Mouse (Mus musculus) lung, postnatal 0 days (tissue): ENCODE measurements around the gene Anapc1. TPM values are rescaled to one million over a fixed set of nuclear protein-coding genes. Genes with fewer than 3 reads are reported as not detected.
A peak's percentile ranks its signal among the peaks of the same experiment; 100 is the strongest.

Experiments
- ATAC-seq: fragments of 200-750 bp; cut with Nextera tagmentation; 2 replicates; pipeline ENCODE4 v1.8.0; 2017; ENCODE audit warnings: moderate library complexity
- DNase-seq: peaks from one replicate; pipeline ENCODE4 v3.0.0-alpha.2; 2016; ENCODE audit warnings: low spot score
- H3K27ac ChIP-seq: fragments of 300-500 bp; sonication (generic); 2 replicates; pipeline ENCODE4 v1.5.1; 2014; ENCODE audit warnings: antibody characterized with exemption, mild to moderate bottlenecking, low read length, mixed read lengths
- H3K27me3 ChIP-seq: fragments of 300-500 bp; sonication (generic); replicated peaks from 2 replicates; pipeline ENCODE4 v1.6.1; 2014; ENCODE audit warnings: low read length, mixed read lengths; ENCODE audit not compliant: insufficient read depth
- H3K36me3 ChIP-seq: fragments of 300-500 bp; sonication (generic); 2 replicates; pipeline ENCODE4 v1.6.1; 2014; ENCODE audit warnings: low read length, mixed read lengths; ENCODE audit not compliant: insufficient read depth
- H3K4me1 ChIP-seq: fragments of 300-500 bp; sonication (generic); 2 replicates; pipeline ENCODE4 v1.6.1; 2014; ENCODE audit warnings: antibody characterized with exemption, low read depth, low read length, mixed read lengths; ENCODE audit not compliant: insufficient read depth
- H3K4me2 ChIP-seq: fragments of 300-500 bp; sonication (generic); replicated peaks from 2 replicates; pipeline ENCODE4 v1.6.1; 2014; ENCODE audit warnings: low read depth, mild to moderate bottlenecking, low read length, moderate library complexity, mixed read lengths
- H3K4me3 ChIP-seq: fragments of 300-500 bp; sonication (generic); 2 replicates; pipeline ENCODE4 v1.5.1; 2014; ENCODE audit warnings: low read depth, low read length
- H3K9ac ChIP-seq: fragments of 300-500 bp; sonication (generic); replicated peaks from 2 replicates; pipeline ENCODE4 v1.6.1; 2014; ENCODE audit warnings: low read depth, mild to moderate bottlenecking
- H3K9me3 ChIP-seq: fragments of 300-500 bp; sonication (generic); 2 replicates; pipeline ENCODE4 v1.6.1; 2016; ENCODE audit warnings: low read length, mixed read lengths
- CTCF ChIP-seq: IDR thresholded peaks from 2 replicates; pipeline ENCODE4 v1.5.1; 2016; ENCODE audit warnings: antibody characterized with exemption, mild to moderate bottlenecking
- EP300 ChIP-seq: IDR thresholded peaks from 2 replicates; pipeline ENCODE4 v1.6.1; 2016; ENCODE audit warnings: antibody characterized with exemption, mild to moderate bottlenecking, control low read depth
- WGBS: fragments of 180-500 bp; shearing (Covaris S2); extraction: QIAGEN DNeasy Blood & Tissue Kit; methylation state at CpG from one replicate; pipeline ENCODE4 v1.1.7; 2014; 5-methylcytosine and 5-hydroxymethylcytosine counted together
- polyA plus RNA-seq: library from polyadenylated mRNA; unstranded; fragments of >200 nt; fragmentation: Nextera tagmentation; extraction: Ambion mirVana; gene quantifications from 2 replicates; pipeline ENCODE4 v1.2.1, GENCODE M21; 2015

Gene Anapc1
- polyA plus RNA-seq, 1 experiment from 2014 or later: 15.9 TPM

DNA sequence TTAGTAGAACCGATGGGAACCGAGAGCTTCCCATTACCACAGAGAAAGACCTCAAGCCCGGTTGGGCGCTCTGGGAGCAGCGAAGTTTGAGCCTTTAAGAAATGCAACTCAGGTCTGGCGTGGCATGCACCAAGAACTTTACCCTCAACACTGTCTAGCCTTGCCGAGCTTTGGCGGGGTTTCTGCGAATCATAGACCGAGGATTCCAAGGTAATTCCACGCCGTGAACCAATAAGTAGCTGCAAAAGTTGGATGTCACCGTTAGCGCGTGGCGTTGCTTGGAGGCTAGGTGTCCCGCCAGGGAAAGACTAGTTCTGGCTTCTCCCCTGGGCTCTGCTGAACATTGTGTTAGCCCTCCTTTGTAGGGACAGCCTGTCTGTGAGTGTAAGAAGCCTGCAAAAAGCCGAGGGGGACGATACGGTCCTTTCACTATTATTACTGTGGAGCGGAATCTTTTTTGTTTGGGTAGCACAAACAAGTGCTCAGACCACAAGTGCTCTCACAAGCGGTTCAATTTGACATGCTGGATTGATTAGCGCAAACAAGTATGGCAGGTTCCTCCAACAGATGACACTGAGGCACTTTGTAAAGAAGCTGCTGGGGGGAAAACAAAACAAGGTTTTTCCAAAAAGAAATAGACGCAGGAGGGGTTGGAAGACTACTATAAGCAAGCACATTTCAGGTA is 12.2 kb upstream of the Anapc1 start:
- Histone ChIP-seq H3K27ac (peak overlapping the region; percentile 88), H3K4me1 (no peaks in the 10 kb centered on the region), H3K4me3 (peak overlapping the region; percentile 75), H3K36me3 (no peaks in the 10 kb centered on the region), H3K9me3 (no peaks in the 10 kb centered on the region), H3K27me3 (no peaks in the 10 kb centered on the region), H3K9ac (peak overlapping the region; percentile 82), H3K4me2 (peak overlapping the region; percentile 66)
- peak; percentile 17 for ATAC-seq
- TF ChIP-seq CTCF: no peak
- TF ChIP-seq EP300: no peak
- DNase-seq: peak; percentile 65
- WGBS: 2% methylated on average over 24 of the region's 24 CpGs

DNA sequence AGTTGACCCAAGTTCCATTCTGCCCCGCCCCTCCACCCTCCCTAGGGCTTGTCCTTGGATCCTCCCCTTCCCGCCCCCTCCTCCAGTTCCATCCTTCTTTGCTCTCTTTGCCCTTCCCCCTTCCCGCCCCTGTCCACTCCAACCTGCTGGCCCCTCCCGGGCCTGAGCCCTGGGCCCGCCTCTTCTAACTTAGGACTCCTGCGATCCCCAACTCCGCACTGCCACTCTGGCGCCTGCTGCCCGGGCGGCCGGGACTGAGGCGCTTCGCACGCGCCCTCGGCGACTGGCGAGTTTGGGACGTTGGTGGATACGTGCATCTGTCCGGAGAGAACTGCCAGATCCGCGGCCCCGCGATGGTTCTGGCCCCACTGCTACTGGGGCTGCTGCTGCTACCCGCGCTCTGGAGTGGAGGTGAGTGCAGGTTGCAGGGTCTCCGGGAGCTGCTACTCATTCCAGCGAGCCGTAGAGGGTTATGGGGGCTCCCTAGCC is 11.5 kb upstream of the Anapc1 start, which contains the start of gene Mertk:
Gene Mertk (plus strand): TSS at position 264 of the 489 bp plus-strand sequence.
- TF ChIP-seq CTCF (no peak), EP300 (0 out of 2 replicates have a peak, but pooled peaks have one; percentile 32)
- ATAC-seq: peak; percentile 94
- Histone ChIP-seq H3K27ac (peak within 1 kb of the TSS; percentile 88), H3K9me3 (no peaks in the 10 kb centered on the region), H3K27me3 (no peaks in the 10 kb centered on the region), H3K4me2 (peak within 1 kb of the TSS; percentile 66), H3K36me3 (no peaks in the 10 kb centered on the region), H3K4me1 (no peaks in the 10 kb centered on the region), H3K9ac (peak within 1 kb of the TSS; percentile 82), H3K4me3 (peak within 1 kb of the TSS; percentile 75)
- peak; percentile 98 for DNase-seq
- 1% methylated on average over 29 of the region's 30 CpGs for WGBS

DNA sequence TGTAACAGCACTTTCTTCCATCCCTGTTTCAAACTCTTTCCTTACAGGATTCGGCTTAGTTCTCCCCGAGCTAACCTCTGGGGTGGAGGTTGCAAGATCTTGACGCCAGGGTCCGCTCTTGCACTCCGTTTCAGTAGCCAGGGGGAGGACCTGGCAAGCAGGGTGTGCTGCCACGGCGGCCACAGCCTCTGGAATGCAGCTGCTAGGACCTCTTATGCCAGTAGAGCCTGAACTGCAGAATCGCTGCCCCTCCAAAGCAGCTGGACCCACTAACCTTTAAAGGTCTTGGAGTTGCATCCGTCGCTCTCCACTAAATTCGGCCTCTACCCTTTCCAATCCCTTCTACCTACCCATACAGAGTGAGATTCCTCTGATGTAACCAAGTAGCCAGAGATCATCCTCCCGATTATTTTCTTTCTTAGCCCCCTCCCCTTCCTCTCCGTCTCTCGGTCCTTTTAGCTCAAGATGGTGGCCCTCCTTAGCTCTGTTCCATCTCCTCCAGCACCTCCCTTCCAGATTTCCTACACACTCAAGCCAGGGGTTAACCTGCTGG is 11.0 kb upstream of the Anapc1 start:
- TF ChIP-seq EP300 (peak; percentile 67), CTCF (peak; percentile 96)
- Histone ChIP-seq H3K36me3 (no peaks in the 10 kb centered on the region), H3K4me3 (peak overlapping the region; percentile 75), H3K27me3 (no peaks in the 10 kb centered on the region), H3K9me3 (no peaks in the 10 kb centered on the region), H3K4me2 (peak overlapping the region; percentile 66), H3K9ac (peak overlapping the region; percentile 33; the same call in 1 of the 2 replicates), H3K4me1 (no peaks in the 10 kb centered on the region), H3K27ac (peak overlapping the region; percentile 88)
- DNase-seq (peak; percentile 96), ATAC-seq (peak; percentile 93)
- under 1% methylated on average over 14 of the region's 14 CpGs for WGBS

DNA sequence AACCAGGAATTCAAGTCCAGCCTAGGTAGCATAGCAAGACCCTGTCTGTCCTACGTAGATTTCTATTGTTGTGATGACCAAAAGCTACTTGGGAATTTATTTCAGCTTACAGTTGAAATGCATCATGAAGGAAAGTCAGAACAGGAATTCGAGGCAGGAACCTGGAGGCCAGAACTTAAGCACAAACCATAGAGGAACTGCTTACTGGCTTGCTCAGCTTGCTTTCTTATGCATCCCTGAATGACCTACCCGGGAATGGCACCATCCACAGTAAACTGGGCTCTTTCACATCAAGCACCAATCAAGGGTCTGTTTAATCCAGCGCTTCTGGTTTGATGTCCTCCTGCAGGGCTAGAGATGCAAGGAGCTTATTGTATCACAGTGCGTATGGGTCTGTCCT is 10.4 kb upstream of the Anapc1 start:
- DNase-seq (no peak), ATAC-seq (no peak)
- Histone ChIP-seq H3K36me3 (no peaks in the 10 kb centered on the region), H3K9ac (no peak overlapping the region), H3K27me3 (no peaks in the 10 kb centered on the region), H3K9me3 (no peaks in the 10 kb centered on the region), H3K4me1 (no peaks in the 10 kb centered on the region), H3K4me3 (no peak overlapping the region), H3K27ac (no peak overlapping the region), H3K4me2 (no peak overlapping the region)
- whole genome bisulfite sequencing: 33% methylated on average over 5 of the region's 5 CpGs
- TF ChIP-seq EP300: no peak
- no peak for TF ChIP-seq CTCF

DNA sequence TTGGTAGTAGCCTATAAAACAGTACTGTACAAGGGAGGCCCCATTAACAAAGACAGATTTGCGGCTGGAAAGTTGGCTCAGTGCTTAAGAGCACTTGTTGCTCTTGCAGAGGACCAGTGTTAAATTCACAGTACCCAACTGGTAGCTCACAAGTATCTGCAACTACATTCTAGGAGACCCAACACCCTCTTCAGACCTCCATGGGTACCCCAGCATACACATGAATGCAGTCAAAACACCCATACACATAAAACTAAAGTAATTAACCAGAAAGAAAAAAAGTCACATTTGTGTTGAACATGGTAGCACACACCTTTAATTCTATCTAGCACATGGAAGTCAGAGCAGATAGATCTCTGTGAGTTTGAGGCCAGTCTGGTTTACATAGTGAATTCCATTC is 9.9 kb upstream of the Anapc1 start:
- TF ChIP-seq EP300 (no peak), CTCF (no peak)
- Histone ChIP-seq H3K4me2 (no peak overlapping the region), H3K9ac (no peak overlapping the region), H3K36me3 (no peaks in the 10 kb centered on the region), H3K27ac (no peak overlapping the region), H3K9me3 (no peaks in the 10 kb centered on the region), H3K4me3 (no peak overlapping the region), H3K4me1 (no peaks in the 10 kb centered on the region), H3K27me3 (no peaks in the 10 kb centered on the region)
- WGBS: 89% methylated on average over 1 of the region's 1 CpGs
- ATAC-seq: no peak
- no peak for DNase-seq

DNA sequence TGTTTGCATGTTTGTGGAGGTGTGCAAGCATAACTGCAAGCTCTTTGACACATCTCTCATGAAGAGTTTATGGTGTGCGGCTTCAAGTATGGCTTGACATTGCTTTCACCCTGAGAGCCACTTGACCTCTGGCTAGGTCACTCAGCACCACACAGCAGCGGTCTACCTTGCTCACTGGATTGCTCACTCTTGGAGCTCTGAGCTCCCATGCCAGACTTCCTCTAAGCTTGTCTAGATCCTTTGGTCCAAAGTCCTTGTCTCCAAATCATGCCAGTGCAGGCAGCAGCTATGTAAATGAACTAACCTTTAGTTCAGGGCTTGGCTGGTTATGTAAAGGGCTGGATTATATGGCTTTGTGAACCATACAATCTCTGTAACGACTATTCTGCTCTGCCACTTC is 9.2 kb upstream of the Anapc1 start:
- H3K4me3 ChIP-seq: no peak overlapping the region
- no peaks in the 10 kb centered on the region for H3K27me3 ChIP-seq
- ATAC-seq (no peak), DNase-seq (no peak)
- no peaks in the 10 kb centered on the region for H3K4me1 ChIP-seq
- H3K27ac ChIP-seq: no peak overlapping the region
- H3K4me2 ChIP-seq: no peak overlapping the region
- H3K9me3 ChIP-seq: no peaks in the 10 kb centered on the region
- 60% methylated on average over 3 of the region's 3 CpGs for WGBS
- no peaks in the 10 kb centered on the region for H3K36me3 ChIP-seq
- no peak overlapping the region for H3K9ac ChIP-seq
- no peak for TF ChIP-seq EP300
- no peak for TF ChIP-seq CTCF
